Mouse (Mus musculus): ENCODE data around the gene Scgn.

The Scgn gene

GRCm38 (mm10) chr13:23990928-23991327, at the start of gene Scgn:
TSS of gene Scgn (minus strand) at chr13:23991214.
- in situ Hi-C loops (cut with MboI; ENCODE audit: low sequenced_read_pairs): no loop called here

GRCm38 (mm10) chr13:24040221-24040620, 49.2 kb upstream of the Scgn start:
- in situ Hi-C loops (cut with MboI; ENCODE audit: low sequenced_read_pairs): no loop called here

GRCm38 (mm10) chr13:24037502-24037901, 46.5 kb upstream of the Scgn start:
- in situ Hi-C loops (cut with MboI; ENCODE audit: low sequenced_read_pairs): no loop called here

- in situ Hi-C loops (cut with MboI; ENCODE audit: low sequenced_read_pairs): no loop called here
Measured at GRCm38 (mm10) chr13:24036150-24036549, 45.1 kb upstream of the Scgn start.

- in situ Hi-C loops (cut with MboI; ENCODE audit: low sequenced_read_pairs): no loop called here
Measured at GRCm38 (mm10) chr13:24027191-24028170, 36.5 kb upstream of the Scgn start.

GRCm38 (mm10) chr13:24018515-24018914, 27.5 kb upstream of the Scgn start:
- in situ Hi-C loops (cut with MboI; ENCODE audit: low sequenced_read_pairs): no loop called here

GRCm38 (mm10) chr13:24005528-24005927, 14.5 kb upstream of the Scgn start:
- in situ Hi-C loops (cut with MboI; ENCODE audit: low sequenced_read_pairs): no loop called here

GRCm38 (mm10) chr13:24001797-24002196, 10.8 kb upstream of the Scgn start:
- in situ Hi-C loops (cut with MboI; ENCODE audit: low sequenced_read_pairs): no loop called here

GRCm38 (mm10) chr13:24001081-24001480, 10.1 kb upstream of the Scgn start:
- in situ Hi-C loops (cut with MboI; ENCODE audit: low sequenced_read_pairs): no loop called here

- in situ Hi-C loops (cut with MboI; ENCODE audit: low sequenced_read_pairs): no loop called here
Measured at GRCm38 (mm10) chr13:23998826-23999225, 7.8 kb upstream of the Scgn start.

- in situ Hi-C loops (cut with MboI; ENCODE audit: low sequenced_read_pairs): no loop called here
Measured at GRCm38 (mm10) chr13:23994756-23995155, 3.7 kb upstream of the Scgn start.

- in situ Hi-C loops (cut with MboI; ENCODE audit: low sequenced_read_pairs): no loop called here
Measured at GRCm38 (mm10) chr13:23994024-23994423, 3.0 kb upstream of the Scgn start.

- in situ Hi-C loops (cut with MboI; ENCODE audit: low sequenced_read_pairs): no loop called here
Measured at GRCm38 (mm10) chr13:23990451-23990850, 563 bp downstream of the Scgn start.

GRCm38 (mm10) chr13:23985130-23985529, 5.9 kb downstream of the Scgn start:
- in situ Hi-C loops (cut with MboI; ENCODE audit: low sequenced_read_pairs): no loop called here

- in situ Hi-C loops (cut with MboI; ENCODE audit: low sequenced_read_pairs): no loop called here
Measured at GRCm38 (mm10) chr13:23972271-23972670, 18.7 kb downstream of the Scgn start.

GRCm38 (mm10) chr13:23971870-23972269, 19.1 kb downstream of the Scgn start:
- in situ Hi-C loops (cut with MboI; ENCODE audit: low sequenced_read_pairs): no loop called here

- in situ Hi-C loops (cut with MboI; ENCODE audit: low sequenced_read_pairs): no loop called here
Measured at GRCm38 (mm10) chr13:23964909-23965308, 26.1 kb downstream of the Scgn start.

GRCm38 (mm10) chr13:23959776-23960175, 31.2 kb downstream of the Scgn start:
- in situ Hi-C loops (cut with MboI; ENCODE audit: low sequenced_read_pairs): no loop called here

GRCm38 (mm10) chr13:23950928-23951327, 40.1 kb downstream of the Scgn start:
- in situ Hi-C loops (cut with MboI; ENCODE audit: low sequenced_read_pairs): no loop called here

GRCm38 (mm10) chr13:23949484-23950246, 41.3 kb downstream of the Scgn start:
- in situ Hi-C loops (cut with MboI; ENCODE audit: low sequenced_read_pairs): no loop called here

- in situ Hi-C loops (cut with MboI; ENCODE audit: low sequenced_read_pairs): no loop called here
Measured at GRCm38 (mm10) chr13:23946254-23946653, 44.8 kb downstream of the Scgn start.

GRCm38 (mm10) chr13:23942861-23943260, 48.2 kb downstream of the Scgn start:
- in situ Hi-C loops (cut with MboI; ENCODE audit: low sequenced_read_pairs): no loop called here

Measured in CH12F3 (cell line).